Mouse (Mus musculus): ENCODE measurements around the gene Fibcd1. TPM values are rescaled to one million over a fixed set of nuclear protein-coding genes. Genes with fewer than 3 reads are reported as not detected.
A peak's percentile ranks its signal among the peaks of the same experiment; 100 is the strongest.

Fibcd1 gene
- polyA plus RNA-seq, 1 experiment from 2014 or later: 0.46 TPM

- H3K4me2 ChIP-seq (ENCODE audit: low read length): no peak overlapping the region
- H3K27ac ChIP-seq (ENCODE audit: low read depth): no peak overlapping the region
- no peak overlapping the region for H3K4me3 ChIP-seq (ENCODE audit: low read depth, low read length)
- ATAC-seq (replicated peaks; ENCODE audit: low FRiP score, low TSS enrichment, low read depth) (no peak), DNase-seq (ENCODE audit: low spot score) (no peak)
- no peak overlapping the region for H3K9ac ChIP-seq (ENCODE audit: low read length)
- peaks cover 7% of the 10 kb centered on the region for H3K4me1 ChIP-seq (replicated peaks; ENCODE audit: control insufficient read depth, insufficient read depth, low read length)
- H3K36me3 ChIP-seq (ENCODE audit: control insufficient read depth, insufficient read depth, low read length): no peaks in the 10 kb centered on the region
- H3K9me3 ChIP-seq (ENCODE audit: control insufficient read depth, low read length): no peaks in the 10 kb centered on the region
- 4% methylated on average over 14 of the region's 14 CpGs for WGBS
- H3K27me3 ChIP-seq (replicated peaks; ENCODE audit: control insufficient read depth, insufficient read depth, low read length): peaks cover 32% of the 10 kb centered on the region
These were observed 35.1 kb upstream of the Fibcd1 start for GRCm38 (mm10) chr2:31880868-31881267.

DNA sequence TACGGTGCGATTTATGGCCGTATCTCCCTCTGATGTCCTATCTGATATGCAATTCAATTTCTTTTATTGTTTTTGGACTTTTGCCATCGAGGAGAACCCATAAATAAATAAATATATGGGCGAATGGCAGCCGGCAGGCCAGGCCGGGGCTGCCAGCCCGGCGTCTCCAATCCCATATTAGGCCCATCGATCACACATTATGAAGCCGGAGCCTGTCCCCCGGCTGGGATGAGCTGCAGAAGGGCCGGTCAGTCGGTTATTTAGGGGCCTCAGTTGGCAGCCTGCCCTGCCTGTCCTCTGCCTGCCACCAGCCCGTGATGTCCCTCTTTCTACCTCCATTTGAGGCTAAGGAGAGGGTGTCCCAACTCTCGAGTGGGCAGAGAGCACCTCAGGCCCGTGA is 32.8 kb upstream of the Fibcd1 start:
- no peak overlapping the region for H3K9ac ChIP-seq (ENCODE audit: low read length)
- H3K27ac ChIP-seq (ENCODE audit: low read depth): no peak overlapping the region
- DNase-seq (ENCODE audit: low spot score): no peak
- peaks cover 16% of the 10 kb centered on the region; the same call in 1 of the 2 replicates for H3K27me3 ChIP-seq (replicated peaks; ENCODE audit: control insufficient read depth, insufficient read depth, low read length)
- ATAC-seq (replicated peaks; ENCODE audit: low FRiP score, low TSS enrichment, low read depth): no peak
- no peak overlapping the region for H3K4me2 ChIP-seq (ENCODE audit: low read length)
- no peaks in the 10 kb centered on the region for H3K9me3 ChIP-seq (ENCODE audit: control insufficient read depth, low read length)
- H3K36me3 ChIP-seq (ENCODE audit: control insufficient read depth, insufficient read depth, low read length): no peaks in the 10 kb centered on the region
- peaks cover 7% of the 10 kb centered on the region for H3K4me1 ChIP-seq (replicated peaks; ENCODE audit: control insufficient read depth, insufficient read depth, low read length)
- WGBS: 70% methylated on average over 17 of the region's 17 CpGs
- H3K4me3 ChIP-seq (ENCODE audit: low read depth, low read length): no peak overlapping the region

GRCm38 (mm10) chr2:31876446-31876845 is 30.6 kb upstream of the Fibcd1 start:
- Histone ChIP-seq H3K9me3 (ENCODE audit: control insufficient read depth, low read length) (0 out of 2 replicates have a peak, but pooled peaks cover 4% of the 10 kb centered on the region), H3K36me3 (ENCODE audit: control insufficient read depth, insufficient read depth, low read length) (no peaks in the 10 kb centered on the region), H3K4me2 (ENCODE audit: low read length) (no peak overlapping the region), H3K9ac (ENCODE audit: low read length) (no peak overlapping the region), H3K27me3 (replicated peaks; ENCODE audit: control insufficient read depth, insufficient read depth, low read length) (0 out of 2 replicates have a peak, but pooled peaks cover 6% of the 10 kb centered on the region), H3K4me3 (ENCODE audit: low read depth, low read length) (no peak overlapping the region), H3K4me1 (replicated peaks; ENCODE audit: control insufficient read depth, insufficient read depth, low read length) (peaks cover 7% of the 10 kb centered on the region), H3K27ac (ENCODE audit: low read depth) (no peak overlapping the region)
- no peak for ATAC-seq (replicated peaks; ENCODE audit: low FRiP score, low TSS enrichment, low read depth)
- DNase-seq (ENCODE audit: low spot score): no peak
- 36% methylated on average over 12 of the region's 12 CpGs for WGBS

DNA sequence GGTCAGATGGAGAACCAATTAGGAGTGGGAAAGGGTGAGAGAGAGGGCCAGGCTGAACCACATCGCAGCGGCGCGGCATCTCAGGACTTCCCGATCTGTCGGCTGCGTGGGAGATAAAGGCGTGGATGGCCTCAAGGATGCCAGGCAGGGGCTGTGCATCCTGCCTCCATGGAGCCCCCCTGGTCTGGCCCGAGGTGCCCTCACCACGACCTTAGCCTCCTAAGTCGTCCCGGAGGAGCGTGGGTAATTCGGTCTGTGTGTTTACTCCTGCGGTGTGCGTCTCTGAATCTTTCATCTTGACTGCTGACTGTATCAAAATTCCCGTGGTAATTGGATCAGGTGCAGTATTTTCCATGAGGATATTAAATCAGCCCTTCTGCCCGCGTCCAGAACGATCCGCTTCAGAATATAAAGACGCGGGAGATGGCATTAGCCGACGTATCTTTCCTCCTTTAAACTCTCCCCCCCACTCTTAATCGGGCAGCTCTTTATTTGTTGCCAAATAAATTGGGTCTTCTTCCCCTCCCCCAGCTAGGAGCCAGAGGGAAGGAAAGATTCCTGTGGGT is 28.6 kb upstream of the Fibcd1 start:
- Histone ChIP-seq H3K9me3 (ENCODE audit: control insufficient read depth, low read length) (0 out of 2 replicates have a peak, but pooled peaks cover 4% of the 10 kb centered on the region), H3K27me3 (replicated peaks; ENCODE audit: control insufficient read depth, insufficient read depth, low read length) (no peaks in the 10 kb centered on the region), H3K4me1 (replicated peaks; ENCODE audit: control insufficient read depth, insufficient read depth, low read length) (no peaks in the 10 kb centered on the region), H3K9ac (ENCODE audit: low read length) (no peak overlapping the region), H3K27ac (ENCODE audit: low read depth) (no peak overlapping the region), H3K36me3 (ENCODE audit: control insufficient read depth, insufficient read depth, low read length) (no peaks in the 10 kb centered on the region), H3K4me3 (ENCODE audit: low read depth, low read length) (no peak overlapping the region), H3K4me2 (ENCODE audit: low read length) (no peak overlapping the region)
- ATAC-seq (replicated peaks; ENCODE audit: low FRiP score, low TSS enrichment, low read depth) (no peak), DNase-seq (ENCODE audit: low spot score) (no peak)
- WGBS: 64% methylated on average over 26 of the region's 26 CpGs

- Histone ChIP-seq H3K27me3 (replicated peaks; ENCODE audit: control insufficient read depth, insufficient read depth, low read length) (no peaks in the 10 kb centered on the region), H3K9me3 (ENCODE audit: control insufficient read depth, low read length) (0 out of 2 replicates have a peak, but pooled peaks cover 4% of the 10 kb centered on the region), H3K9ac (ENCODE audit: low read length) (no peak overlapping the region), H3K27ac (ENCODE audit: low read depth) (no peak overlapping the region), H3K36me3 (ENCODE audit: control insufficient read depth, insufficient read depth, low read length) (no peaks in the 10 kb centered on the region), H3K4me1 (replicated peaks; ENCODE audit: control insufficient read depth, insufficient read depth, low read length) (no peaks in the 10 kb centered on the region), H3K4me2 (ENCODE audit: low read length) (no peak overlapping the region), H3K4me3 (ENCODE audit: low read depth, low read length) (no peak overlapping the region)
- ATAC-seq (replicated peaks; ENCODE audit: low FRiP score, low TSS enrichment, low read depth): no peak
- DNase-seq (ENCODE audit: low spot score): no peak
- 63% methylated on average over 3 of the region's 3 CpGs for WGBS
These were observed 24.9 kb upstream of the Fibcd1 start for GRCm38 (mm10) chr2:31870683-31871082.

- no peak overlapping the region for H3K4me2 ChIP-seq (ENCODE audit: low read length)
- no peaks in the 10 kb centered on the region for H3K27me3 ChIP-seq (replicated peaks; ENCODE audit: control insufficient read depth, insufficient read depth, low read length)
- 93% methylated on average over 5 of the region's 5 CpGs for WGBS
- H3K4me3 ChIP-seq (ENCODE audit: low read depth, low read length): no peak overlapping the region
- H3K27ac ChIP-seq (ENCODE audit: low read depth): no peak overlapping the region
- H3K9me3 ChIP-seq (ENCODE audit: control insufficient read depth, low read length): 0 out of 2 replicates have a peak, but pooled peaks cover 4% of the 10 kb centered on the region
- no peaks in the 10 kb centered on the region for H3K4me1 ChIP-seq (replicated peaks; ENCODE audit: control insufficient read depth, insufficient read depth, low read length)
- DNase-seq (ENCODE audit: low spot score) (no peak), ATAC-seq (replicated peaks; ENCODE audit: low FRiP score, low TSS enrichment, low read depth) (no peak)
- H3K9ac ChIP-seq (ENCODE audit: low read length): no peak overlapping the region
- H3K36me3 ChIP-seq (ENCODE audit: control insufficient read depth, insufficient read depth, low read length): no peaks in the 10 kb centered on the region
These were observed 23.9 kb upstream of the Fibcd1 start for GRCm38 (mm10) chr2:31869692-31870091.

- Histone ChIP-seq H3K9ac (ENCODE audit: low read length) (no peak overlapping the region), H3K27ac (ENCODE audit: low read depth) (no peak overlapping the region), H3K27me3 (replicated peaks; ENCODE audit: control insufficient read depth, insufficient read depth, low read length) (no peaks in the 10 kb centered on the region), H3K36me3 (ENCODE audit: control insufficient read depth, insufficient read depth, low read length) (no peaks in the 10 kb centered on the region), H3K4me2 (ENCODE audit: low read length) (no peak overlapping the region), H3K4me1 (replicated peaks; ENCODE audit: control insufficient read depth, insufficient read depth, low read length) (no peaks in the 10 kb centered on the region), H3K9me3 (ENCODE audit: control insufficient read depth, low read length) (0 out of 2 replicates have a peak, but pooled peaks cover 4% of the 10 kb centered on the region), H3K4me3 (ENCODE audit: low read depth, low read length) (no peak overlapping the region)
- DNase-seq (ENCODE audit: low spot score) (no peak), ATAC-seq (replicated peaks; ENCODE audit: low FRiP score, low TSS enrichment, low read depth) (peak; percentile 64; the same call in 1 of the 2 replicates)
- WGBS: 45% methylated on average over 10 of the region's 10 CpGs
These were observed 22.8 kb upstream of the Fibcd1 start for GRCm38 (mm10) chr2:31868538-31869164.

GRCm38 (mm10) chr2:31867773-31868537 is 22.1 kb upstream of the Fibcd1 start:
- no peak for DNase-seq (ENCODE audit: low spot score)
- H3K4me1 ChIP-seq (replicated peaks; ENCODE audit: control insufficient read depth, insufficient read depth, low read length): no peaks in the 10 kb centered on the region
- no peak overlapping the region for H3K4me3 ChIP-seq (ENCODE audit: low read depth, low read length)
- 0 out of 2 replicates have a peak, but pooled peaks cover 4% of the 10 kb centered on the region for H3K9me3 ChIP-seq (ENCODE audit: control insufficient read depth, low read length)
- ATAC-seq (replicated peaks; ENCODE audit: low FRiP score, low TSS enrichment, low read depth): no peak
- H3K27ac ChIP-seq (ENCODE audit: low read depth): no peak overlapping the region
- no peak overlapping the region for H3K4me2 ChIP-seq (ENCODE audit: low read length)
- H3K27me3 ChIP-seq (replicated peaks; ENCODE audit: control insufficient read depth, insufficient read depth, low read length): no peaks in the 10 kb centered on the region
- no peaks in the 10 kb centered on the region for H3K36me3 ChIP-seq (ENCODE audit: control insufficient read depth, insufficient read depth, low read length)
- no peak overlapping the region for H3K9ac ChIP-seq (ENCODE audit: low read length)
- WGBS: 77% methylated on average over 8 of the region's 8 CpGs
